Comparison of ENCODE assay signal across 8 mouse cellular contexts in genomic region chr3:121813834-121814233, GRCm38 (mm10). TPM values are rescaled to one million over a fixed set of nuclear protein-coding genes. Genes with fewer than 3 reads are reported as not detected.
DNase-seq lines count a peak whose midpoint lies in the region; ATAC-seq and TF ChIP-seq lines count a peak whose summit lies in the region.

No protein-coding gene starts in this region.

- H3K27me3 ChIP-seq in heart, adult 2 months (ENCODE audit: control insufficient read depth, insufficient read depth, low read length) = no peaks in the 10 kb centered on the region
- H3K27me3 ChIP-seq in C2C12 (ENCODE audit: control insufficient read depth, insufficient read depth, insufficient read length) = no peaks in the 10 kb centered on the region
- H3K27me3 ChIP-seq in forebrain, embryonic 14.5 days (replicated peaks; ENCODE audit: control insufficient read depth, insufficient read depth, low read length) = no peaks in the 10 kb centered on the region
- H3K27me3 ChIP-seq in liver, embryonic 14.5 days (ENCODE audit: control insufficient read depth, insufficient read depth, low read length) = no peaks in the 10 kb centered on the region

- no peaks in the 10 kb centered on the region for H3K79me3 ChIP-seq in C2C12 (ENCODE audit: low read depth)

- no peak for ATAC-seq in forebrain, embryonic 14.5 days
- no peak for ATAC-seq in liver, embryonic 14.5 days (ENCODE audit: insufficient read depth)
- no peak for ATAC-seq in monocyte, adult 5-6 weeks (replicated peaks; ENCODE audit: insufficient number of reproducible peaks, low FRiP score, low TSS enrichment, poor library complexity, severe bottlenecking)

- H3K4me2 ChIP-seq in forebrain, embryonic 14.5 days (ENCODE audit: low read length) = peak overlapping the region; percentile 73
- H3K4me2 ChIP-seq in liver, embryonic 14.5 days (ENCODE audit: low read depth) = peak overlapping the region; percentile 85

- H3K9ac ChIP-seq in heart, adult 2 months (ENCODE audit: low read depth, low read length) = no peak overlapping the region
- peak overlapping the region; percentile 88; the same call in 1 of the 2 replicates for H3K9ac ChIP-seq in forebrain, embryonic 14.5 days (ENCODE audit: low read length)
- H3K9ac ChIP-seq in liver, embryonic 14.5 days (replicated peaks) = peak overlapping the region; percentile 75

- peaks cover 17% of the 10 kb centered on the region for H3K36me3 ChIP-seq in heart, adult 2 months (ENCODE audit: control insufficient read depth, insufficient read depth, low read length)
- H3K36me3 ChIP-seq in C2C12 (ENCODE audit: control insufficient read depth, insufficient read depth) = no peaks in the 10 kb centered on the region
- no peaks in the 10 kb centered on the region for H3K36me3 ChIP-seq in forebrain, embryonic 14.5 days (ENCODE audit: control insufficient read depth, insufficient read depth, low read length)
- H3K36me3 ChIP-seq in liver, embryonic 14.5 days (replicated peaks; ENCODE audit: control insufficient read depth, insufficient read depth, low read depth) = no peaks in the 10 kb centered on the region

- peak overlapping the region; percentile 98 for H3K27ac ChIP-seq in heart, adult 2 months
- no peak overlapping the region for H3K27ac ChIP-seq in forebrain, embryonic 14.5 days (ENCODE audit: low read depth, low read length)
- H3K27ac ChIP-seq in liver, embryonic 14.5 days = no peak overlapping the region

- WGBS in heart, adult 2 months = 45% methylated on average over 5 of the region's 5 CpGs
- WGBS in forebrain, embryonic 14.5 days = 62% methylated on average over 5 of the region's 5 CpGs
- 52% methylated on average over 5 of the region's 5 CpGs for WGBS in liver, embryonic 14.5 days (ENCODE audit: insufficient replicate concordance)

- TF ChIP-seq EP300 in heart, adult 2 months (IDR thresholded peaks at IDR 0.05; ENCODE audit: insufficient read depth, low read depth, low read length) = no peak
- no peak for TF ChIP-seq EP300 in liver, embryonic 14.5 days (IDR thresholded peaks at IDR 0.05; ENCODE audit: low read depth)

- no peak overlapping the region for H3ac ChIP-seq in C2C12 (ENCODE audit: control insufficient read depth, insufficient read length, low read depth)

- no peak for DNase-seq in heart, adult 2 months
- DNase-seq in heart, postnatal 25 days (ENCODE audit: low spot score) = no peak
- no peak for DNase-seq in forebrain, embryonic 14.5 days (ENCODE audit: low spot score)
- DNase-seq in liver, embryonic 14.5 days (ENCODE audit: low read depth in 3 of 3, low spot score in 3 of 3) = no peak
- DNase-seq in spleen, adult 18-20 months = no peak
- no peak for DNase-seq in layer of hippocampus, adult 11-12 months (ENCODE audit: low spot score)

- H3K4me3 ChIP-seq in heart, adult 2 months = peak overlapping the region; percentile 75
- H3K4me3 ChIP-seq in C2C12 (ENCODE audit: insufficient read depth, poor library complexity, severe bottlenecking) = peak overlapping the region; percentile 69
- peak overlapping the region; percentile 82 for H3K4me3 ChIP-seq in forebrain, embryonic 14.5 days (ENCODE audit: low read depth, low read length)
- H3K4me3 ChIP-seq in liver, embryonic 14.5 days (ENCODE audit: insufficient read depth in 1 of 2, low read depth in 2 of 2, low read length in 2 of 2) = peak overlapping the region; percentile 83 to 88; a peak in 2 of 4 replicates

- TF ChIP-seq CTCF in heart, adult 2 months (IDR thresholded peaks at IDR 0.05) = no peak
- no peak for TF ChIP-seq CTCF in C2C12 (IDR thresholded peaks at IDR 0.05; ENCODE audit: control insufficient read depth, insufficient read depth, insufficient read length)
- TF ChIP-seq CTCF in liver, embryonic 14.5 days (IDR thresholded peaks at IDR 0.05; ENCODE audit: low read depth) = no peak

- H3K4me1 ChIP-seq in heart, adult 2 months (ENCODE audit: control insufficient read depth, insufficient read depth, low read length) = peaks cover 6% of the 10 kb centered on the region
- H3K4me1 ChIP-seq in forebrain, embryonic 14.5 days (ENCODE audit: control insufficient read depth, insufficient read depth, low read length) = peaks cover 5% of the 10 kb centered on the region; the same call in 1 of the 2 replicates
- H3K4me1 ChIP-seq in liver, embryonic 14.5 days (replicated peaks; ENCODE audit: control insufficient read depth in 2 of 2, insufficient read depth in 2 of 2, low read length in 1 of 2) = peaks cover 0 to 3% of the 10 kb centered on the region in 2 experiments; a peak in 1 of 4 replicates

- peaks cover 5% of the 10 kb centered on the region for H3K79me2 ChIP-seq in heart, adult 2 months (replicated peaks; ENCODE audit: control insufficient read depth, insufficient read depth, low read length)
- peaks cover 20% of the 10 kb centered on the region for H3K79me2 ChIP-seq in C2C12 (ENCODE audit: control insufficient read depth, insufficient read depth)

- TF ChIP-seq POLR2A in heart, adult 2 months (IDR thresholded peaks at IDR 0.05; ENCODE audit: insufficient read depth, low read depth, low read length) = no peak

- H3K9me3 ChIP-seq in forebrain, embryonic 14.5 days (replicated peaks; ENCODE audit: control insufficient read depth, low read length) = no peaks in the 10 kb centered on the region
- no peaks in the 10 kb centered on the region for H3K9me3 ChIP-seq in liver, embryonic 14.5 days (ENCODE audit: control insufficient read depth, low read length)

- intact Hi-C loops in heart, adult 2 months (cut with DNase I) = no loop called here
- intact Hi-C loops in heart, postnatal 25 days (cut with DNase I) = loop anchor here (10.0 kb wide), 1 partner anchor 161 kb away; no protein-coding TSS in a partner anchor

TF ChIP-seq in C2C12, 6 proteins besides CTCF, POLR2A, EP300 and RAD21:
- TF ChIP-seq FOSL1 (IDR thresholded peaks at IDR 0.05; ENCODE audit: insufficient read depth, low read length, poor library complexity, severe bottlenecking) (no peak), MYOD1 (IDR thresholded peaks at IDR 0.05; ENCODE audit: control insufficient read depth, insufficient read length, low read depth) (no peak), MYOG (IDR thresholded peaks at IDR 0.05; ENCODE audit: control insufficient read depth, extremely low read depth, insufficient read length) (no peak), MAX (IDR thresholded peaks at IDR 0.05) (no peak), CEBPB (IDR thresholded peaks at IDR 0.05; ENCODE audit: low read depth) (no peak), USF1 (IDR thresholded peaks at IDR 0.05; ENCODE audit: low read depth) (no peak)

RNA-seq across cellular contexts. Expression of gene Abcd3, which starts 1.3 kb away (rescaled TPM):
- total RNA-seq in heart, adult 2 months (2021) = 10 to 100 TPM; 73.6 to 78.9 TPM
- 19.5 and 29.3 TPM in 2 replicates for polyA plus RNA-seq in heart, adult 2 months (2012; rRNA removed)
- 10 to 100 TPM; 87.4 to 92.2 TPM for total RNA-seq in heart, postnatal 25 days (2021)
- polyA plus RNA-seq in C2C12 (2012; fragmentation: generic; extraction: Trizol) = 12.1 TPM
- polyA plus RNA-seq in forebrain, embryonic 14.5 days (2014; fragmentation: Nextera tagmentation; extraction: Ambion mirVana) = 63.8 and 73.1 TPM in 2 replicates
- 3.6 and 6.1 TPM in 2 replicates for polyA plus RNA-seq in liver, embryonic 14.5 days (2012; rRNA removed)
- polyA plus RNA-seq in liver, embryonic 14.5 days (2014; fragmentation: Nextera tagmentation; extraction: Ambion mirVana) = 16.5 and 18.8 TPM in 2 replicates
- total RNA-seq in monocyte, adult 5-6 weeks (2017) = 9.3 to 16.1 TPM (median 15.6 TPM) in 3 replicates
